Mouse (Mus musculus): ENCODE results near the gene Gm49322. TPM values are rescaled to one million over a fixed set of nuclear protein-coding genes. Genes with fewer than 3 reads are reported as not detected.

The Gm49322 gene
- polyA plus RNA-seq, 1 experiment = 4.5 TPM

DNA sequence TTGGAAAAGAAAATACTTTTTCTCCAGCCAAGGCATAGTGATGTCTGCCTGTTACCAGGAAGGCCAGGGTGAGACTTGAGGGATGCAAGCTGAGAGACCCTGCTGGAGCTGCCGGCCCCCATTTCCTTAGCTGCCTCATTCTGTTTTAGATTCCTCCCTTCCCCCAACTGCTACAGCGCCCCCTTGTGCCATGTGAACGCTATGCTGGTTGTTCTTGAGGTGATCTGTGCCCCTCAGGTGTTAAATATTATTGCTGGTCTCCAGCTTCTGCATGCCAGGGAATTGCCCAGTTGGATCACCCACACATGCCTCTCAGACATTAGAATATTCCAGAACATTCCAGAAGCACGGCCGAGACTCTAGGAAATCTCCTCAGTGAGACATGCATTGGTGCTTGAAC lies 55.3 kb downstream of the Gm49322 start:
- peak; percentile 57; the same call in 1 of the 2 replicates for TF ChIP-seq CTCF (IDR thresholded peaks at IDR 0.05; ENCODE audit: borderline replicate concordance, extremely low read depth, insufficient read depth, insufficient read length)
- no peak for TF ChIP-seq POLR2A (IDR thresholded peaks at IDR 0.05; ENCODE audit: borderline replicate concordance, extremely low read depth, insufficient read depth, insufficient read length, poor library complexity, severe bottlenecking)
- DNase-seq (ENCODE audit: low read depth) = no peak

DNA sequence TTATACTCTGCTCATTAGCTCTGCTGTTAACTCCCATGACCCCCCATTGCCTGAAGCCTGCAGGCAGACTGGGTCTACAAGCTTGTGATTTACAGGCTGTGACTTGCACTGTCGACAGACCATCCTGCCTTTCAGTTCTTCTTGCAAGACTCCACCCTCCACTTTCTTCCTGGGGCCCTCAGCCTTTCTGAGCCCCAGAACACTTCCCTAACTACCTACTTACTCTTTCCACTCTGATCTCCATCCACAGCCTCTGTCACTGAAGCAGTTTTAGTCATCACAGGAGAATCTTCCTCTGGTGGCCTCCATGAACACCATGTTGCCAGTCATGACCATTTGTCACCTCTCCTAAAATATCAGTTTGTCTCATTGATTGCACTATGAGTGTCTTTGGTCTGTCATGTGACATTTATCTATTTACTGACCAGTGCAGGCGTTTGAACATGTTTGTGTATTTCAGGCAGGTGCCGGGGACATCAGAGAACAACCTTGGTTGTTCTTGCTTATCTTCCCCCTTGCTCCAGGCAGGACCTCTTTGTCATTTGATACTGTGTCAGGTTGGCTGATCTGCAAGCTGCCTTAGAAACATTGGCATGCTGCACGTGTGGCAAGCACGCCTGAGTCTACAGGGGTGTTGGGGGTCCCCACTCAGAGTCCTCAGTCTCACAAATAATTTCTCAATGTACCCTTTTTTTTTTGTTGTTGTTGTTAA lies 57.8 kb downstream of the Gm49322 start:
- TF ChIP-seq CTCF (IDR thresholded peaks at IDR 0.05; ENCODE audit: borderline replicate concordance, extremely low read depth, insufficient read depth, insufficient read length) (no peak), POLR2A (IDR thresholded peaks at IDR 0.05; ENCODE audit: borderline replicate concordance, extremely low read depth, insufficient read depth, insufficient read length, poor library complexity, severe bottlenecking) (no peak)
- no peak for DNase-seq (ENCODE audit: low read depth)

DNA sequence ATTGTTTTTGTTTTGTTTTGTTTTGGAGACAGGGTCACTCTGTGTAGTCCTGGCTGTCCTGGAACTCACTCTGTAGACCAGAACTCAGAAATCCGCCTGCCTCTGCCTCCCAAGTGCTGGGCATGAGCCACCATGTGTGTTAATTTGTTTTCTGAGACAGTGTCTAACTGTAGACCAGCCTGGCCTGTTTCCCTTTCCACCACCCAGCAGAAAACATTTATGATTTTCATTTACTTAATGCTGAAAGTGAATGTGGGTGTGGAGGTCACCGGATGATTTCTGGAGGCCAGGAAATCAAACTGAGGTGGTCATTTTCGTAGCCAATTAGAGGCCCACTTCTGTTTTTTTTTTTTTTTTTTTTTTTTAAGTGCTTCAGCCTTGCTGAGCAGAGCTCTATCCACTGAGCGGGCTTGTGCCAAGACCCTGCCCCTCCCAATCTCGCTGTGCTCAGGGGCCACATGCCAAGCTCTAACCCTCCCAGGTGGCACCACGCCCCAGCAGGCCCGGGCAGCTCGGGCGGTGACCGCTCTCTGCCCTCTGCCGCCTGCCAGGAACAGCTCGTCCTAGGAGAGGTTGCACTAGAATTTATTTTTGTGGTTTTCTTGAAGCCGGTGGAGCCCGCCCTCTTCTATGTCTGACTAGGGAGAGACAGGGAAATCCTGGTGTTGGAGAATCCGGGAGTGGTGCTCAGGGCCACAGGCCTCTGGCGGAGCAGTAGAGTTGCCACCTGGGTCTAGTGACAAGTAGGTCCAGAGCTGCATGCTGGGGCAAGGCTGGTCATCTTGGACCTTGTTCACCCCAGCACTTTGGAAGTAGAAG lies 58.6 kb downstream of the Gm49322 start:
- peak; percentile 27 for DNase-seq (ENCODE audit: low read depth)
- TF ChIP-seq CTCF (IDR thresholded peaks at IDR 0.05; ENCODE audit: borderline replicate concordance, extremely low read depth, insufficient read depth, insufficient read length) (no peak), POLR2A (IDR thresholded peaks at IDR 0.05; ENCODE audit: borderline replicate concordance, extremely low read depth, insufficient read depth, insufficient read length, poor library complexity, severe bottlenecking) (no peak)

- no peak for DNase-seq (ENCODE audit: low read depth)
- TF ChIP-seq POLR2A (IDR thresholded peaks at IDR 0.05; ENCODE audit: borderline replicate concordance, extremely low read depth, insufficient read depth, insufficient read length, poor library complexity, severe bottlenecking) (no peak), CTCF (IDR thresholded peaks at IDR 0.05; ENCODE audit: borderline replicate concordance, extremely low read depth, insufficient read depth, insufficient read length) (no peak)
Measured at GRCm38 (mm10) chr10:80665016-80665380, 59.2 kb downstream of the Gm49322 start.

Other genes starting within 250 kb of the Gm49322 start
- 3.9 and 4.7 TPM in 2 replicates for gene Plk5, start 249.6 kb upstream of the Gm49322 start, polyA plus RNA-seq (2012; rRNA removed)
- gene Mex3d, start 218.4 kb upstream of the Gm49322 start, polyA plus RNA-seq (2012; rRNA removed) = 112 and 115 TPM in 2 replicates
- gene Mbd3, start 206.5 kb upstream of the Gm49322 start, polyA plus RNA-seq (2012; rRNA removed) = 265 and 292 TPM in 2 replicates
- 597 and 852 TPM in 2 replicates for gene Uqcr11, start 199.2 kb upstream of the Gm49322 start, polyA plus RNA-seq (2012; rRNA removed)
- 128 and 138 TPM in 2 replicates for gene Tcf3, start 172.4 kb upstream of the Gm49322 start, polyA plus RNA-seq (2012; rRNA removed)
- 5.0 and 10.9 TPM in 2 replicates for gene Onecut3, start 111.2 kb upstream of the Gm49322 start, polyA plus RNA-seq (2012; rRNA removed)
- gene Atp8b3, start 66.9 kb upstream of the Gm49322 start, polyA plus RNA-seq (2012; rRNA removed) = 0.76 and 0.86 TPM in 2 replicates
- 59.9 and 72.0 TPM in 2 replicates for gene Rexo1, start 44.5 kb upstream of the Gm49322 start, polyA plus RNA-seq (2012; rRNA removed)
- gene Klf16, start 28.7 kb upstream of the Gm49322 start, polyA plus RNA-seq (2012; rRNA removed) = 12.2 and 15.9 TPM in 2 replicates
- gene Abhd17a, start 15.7 kb upstream of the Gm49322 start, polyA plus RNA-seq (2012; rRNA removed) = 170 and 188 TPM in 2 replicates
- gene Scamp4, start 3.1 kb upstream of the Gm49322 start, polyA plus RNA-seq (2012; rRNA removed) = 62.0 and 62.5 TPM in 2 replicates
- gene Adat3, start 3.1 kb upstream of the Gm49322 start, polyA plus RNA-seq (2012; rRNA removed) = 12.7 and 17.3 TPM in 2 replicates
- 213 and 237 TPM in 2 replicates for gene Csnk1g2, start 16.8 kb downstream of the Gm49322 start, polyA plus RNA-seq (2012; rRNA removed)
- gene Btbd2, start 51.0 kb downstream of the Gm49322 start, polyA plus RNA-seq (2012; rRNA removed) = 91.9 and 113 TPM in 2 replicates
- 96.9 and 115 TPM in 2 replicates for gene Mknk2, start 72.1 kb downstream of the Gm49322 start, polyA plus RNA-seq (2012; rRNA removed)
- gene Mob3a, start 96.0 kb downstream of the Gm49322 start, polyA plus RNA-seq (2012; rRNA removed) = 36.9 and 47.3 TPM in 2 replicates
- gene Izumo4, start 96.2 kb downstream of the Gm49322 start, polyA plus RNA-seq (2012; rRNA removed) = 47.6 and 70.2 TPM in 2 replicates
- gene Ap3d1, start 136.2 kb downstream of the Gm49322 start, polyA plus RNA-seq (2012; rRNA removed) = 155 and 176 TPM in 2 replicates
- gene Dot1l, start 149.2 kb downstream of the Gm49322 start, polyA plus RNA-seq (2012; rRNA removed) = 36.1 and 77.6 TPM in 2 replicates
- 76.3 and 77.0 TPM in 2 replicates for gene Sf3a2, start 192.2 kb downstream of the Gm49322 start, polyA plus RNA-seq (2012; rRNA removed)
- 88.7 and 125 TPM in 2 replicates for gene Plekhj1, start 192.6 kb downstream of the Gm49322 start, polyA plus RNA-seq (2012; rRNA removed)
- 1.7 and 2.1 TPM in 2 replicates for gene Amh, start 199.2 kb downstream of the Gm49322 start, polyA plus RNA-seq (2012; rRNA removed)
- 0.21 and 0.45 TPM in 2 replicates for gene Jsrp1, start 207.5 kb downstream of the Gm49322 start, polyA plus RNA-seq (2012; rRNA removed)
- gene Oaz1, start 220.6 kb downstream of the Gm49322 start, polyA plus RNA-seq (2012; rRNA removed) = 685 and 1,025 TPM in 2 replicates
- gene Lingo3, start 238.0 kb downstream of the Gm49322 start, polyA plus RNA-seq (2012; rRNA removed) = 5.2 and 7.7 TPM in 2 replicates
- gene Lsm7, start 249.2 kb downstream of the Gm49322 start, polyA plus RNA-seq (2012; rRNA removed) = 278 and 393 TPM in 2 replicates
- 110 and 134 TPM in 2 replicates for gene Sppl2b, start 249.3 kb downstream of the Gm49322 start, polyA plus RNA-seq (2012; rRNA removed)